Mouse (Mus musculus) liver, embryonic 14.5 days (tissue): ENCODE measurements around the gene Gm39566.

ENCODE experiments used
- CTCF ChIP-seq: IDR thresholded peaks from 2 replicates; pipeline ENCODE4 v1.5.1; 2016; ENCODE audit warnings: antibody characterized with exemption, low read depth, control low read depth
- EP300 ChIP-seq: IDR thresholded peaks from 2 replicates; pipeline ENCODE4 v1.6.1; 2016; ENCODE audit warnings: antibody characterized with exemption, low read depth

GRCm38 (mm10) chr11:69864138-69864860 lies 49.2 kb upstream of the Gm39566 start:
- TF ChIP-seq CTCF (no peak), EP300 (no peak)
